Mouse (Mus musculus) urinary bladder, adult 18-20 months (tissue): ENCODE results near the gene Igsf11.

ENCODE experiments used
- DNase-seq, 2 experiments: peaks; one replicate each; pipeline ENCODE4 v3.0.0; 2022; ENCODE audit warnings: low spot score in 2 of 2, mixed read lengths in 2 of 2

The Igsf11 gene

DNA sequence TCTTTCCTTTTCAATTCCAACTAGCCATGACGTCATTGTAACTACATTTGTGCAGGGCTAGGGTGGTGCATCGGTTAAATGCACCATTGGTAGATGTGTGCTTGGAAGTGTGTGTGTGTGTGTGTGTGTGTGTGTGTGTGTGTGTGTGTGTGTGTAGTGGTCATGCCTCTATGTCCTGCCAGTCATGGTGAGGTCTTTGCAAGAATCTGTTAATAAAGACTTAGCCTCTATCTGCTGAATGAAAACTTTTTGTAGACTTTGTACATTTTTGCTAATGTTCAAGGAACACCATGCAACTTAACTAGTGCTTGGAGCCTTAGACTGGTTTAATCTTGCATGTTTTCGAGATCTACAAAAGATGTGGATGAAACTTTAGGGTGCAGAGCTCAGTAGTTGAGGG is 48.3 kb downstream of the Igsf11 start:
- no peak for DNase-seq

DNA sequence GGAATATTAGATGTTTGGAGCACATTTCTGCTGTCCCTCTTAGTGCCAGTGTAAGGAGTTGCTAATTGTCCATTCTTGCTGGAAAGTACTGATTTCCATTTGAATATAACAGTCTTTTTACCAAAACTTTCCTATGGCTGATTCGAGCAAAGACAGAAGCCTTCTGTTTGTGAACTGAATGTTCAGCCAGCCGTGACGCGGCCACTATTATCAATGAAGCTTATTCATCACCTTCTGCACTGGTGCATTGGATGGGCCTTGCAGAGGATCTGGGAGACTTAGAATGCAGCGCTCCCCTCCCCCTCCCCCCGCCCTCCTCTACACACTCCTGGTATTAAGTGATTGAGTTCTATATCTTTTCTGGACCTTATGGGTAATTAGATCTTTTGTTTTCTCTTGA is 48.8 kb downstream of the Igsf11 start:
- no peak for DNase-seq

DNA sequence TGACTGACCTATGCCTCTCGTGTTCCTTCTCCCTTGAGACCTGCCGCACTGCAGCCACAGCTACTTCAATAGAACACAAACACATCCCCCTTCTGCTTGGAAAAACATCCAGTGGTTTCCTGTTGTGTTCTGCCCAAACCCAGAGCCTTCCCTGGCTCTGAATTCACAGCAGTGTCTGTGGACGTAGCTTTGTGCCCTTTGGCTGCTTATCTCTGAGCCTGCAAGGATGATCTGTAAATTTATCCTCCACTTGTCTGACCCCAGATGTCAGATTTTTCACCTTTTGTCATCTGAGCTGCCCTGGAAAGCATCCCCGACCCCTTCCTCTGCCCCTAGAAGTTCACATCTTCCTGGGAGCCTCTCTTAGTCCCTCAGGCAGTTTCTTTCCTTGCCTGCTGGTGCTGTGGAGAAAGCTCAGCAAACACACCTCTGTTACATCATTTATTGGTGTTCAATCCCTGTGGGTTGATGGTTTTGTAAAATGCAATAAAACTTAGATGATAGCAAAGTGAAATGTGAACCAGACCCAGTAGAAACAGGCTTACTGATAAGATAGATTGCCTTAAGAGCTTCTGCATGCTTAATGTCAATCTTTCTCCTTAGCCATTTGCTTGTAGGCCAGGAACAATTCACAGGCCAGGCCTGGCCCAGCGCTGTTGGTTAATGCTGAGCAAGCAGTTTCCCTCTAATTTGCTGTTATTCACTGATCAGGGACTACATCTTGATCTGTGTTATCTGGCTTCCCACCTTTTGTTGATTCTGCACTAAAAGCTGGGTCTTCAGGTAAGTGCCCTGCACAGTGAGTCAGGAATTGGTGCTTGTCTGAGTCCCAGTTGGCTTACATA is 51.5 kb downstream of the Igsf11 start:
- no peak for DNase-seq

DNA sequence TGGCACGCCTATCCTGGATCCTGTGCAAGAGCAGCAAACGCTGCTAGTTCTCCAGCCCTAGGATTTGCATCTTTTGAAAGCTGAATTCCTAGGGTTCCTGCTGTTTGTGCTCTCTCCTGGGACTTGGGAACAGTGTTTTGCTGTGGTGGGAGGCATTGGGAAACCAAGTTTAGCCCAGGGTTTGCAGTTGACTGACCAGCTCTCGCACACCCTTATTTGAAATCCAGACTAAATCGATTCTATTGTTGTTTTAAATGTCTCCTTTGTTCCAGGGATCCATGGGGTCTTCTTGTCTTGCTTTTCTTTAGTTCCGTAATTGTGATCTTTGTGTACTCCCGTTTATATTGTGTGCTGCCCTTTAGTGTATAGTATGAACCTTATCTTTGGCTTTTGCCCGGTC is 52.6 kb downstream of the Igsf11 start:
- no peak for DNase-seq

DNA sequence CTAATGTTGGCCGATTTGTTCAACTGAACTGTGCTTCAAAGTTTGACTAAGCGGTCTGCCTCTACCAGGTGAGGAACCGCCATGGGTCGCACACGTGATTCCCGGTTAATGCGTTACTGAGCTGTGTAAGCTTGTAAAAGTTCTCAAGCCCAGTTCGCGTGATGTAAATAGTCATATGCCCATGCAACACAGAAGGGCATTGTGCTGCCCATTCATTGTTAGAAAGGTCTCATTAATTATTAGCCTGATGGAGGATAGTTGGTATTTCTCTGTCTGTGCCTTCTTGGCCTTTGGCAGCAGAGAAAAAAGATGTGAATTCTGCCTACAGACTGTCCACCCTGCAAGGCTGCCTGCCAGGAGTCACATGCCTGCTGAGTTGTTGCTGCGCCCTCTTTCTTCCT is 53.1 kb downstream of the Igsf11 start:
- DNase-seq, result no peak

DNA sequence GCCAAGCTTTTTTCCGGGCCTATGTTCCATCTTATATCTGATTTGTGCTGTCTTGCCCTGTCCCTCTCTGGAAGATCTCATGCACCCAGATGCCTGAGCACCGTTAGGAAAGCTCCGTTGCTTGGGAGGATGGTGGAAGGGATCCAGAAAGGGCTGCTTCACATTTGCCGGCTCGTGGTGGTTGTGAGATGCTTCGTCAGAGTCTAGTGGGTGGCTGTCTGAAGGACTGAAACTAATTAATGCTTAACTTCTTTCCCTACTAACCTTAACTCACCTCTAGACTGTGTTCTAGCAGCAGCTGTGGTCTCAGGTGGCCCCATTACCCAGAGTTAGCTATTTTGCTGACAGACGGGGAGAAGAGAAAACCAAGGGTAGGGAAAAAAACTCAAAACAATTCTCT is 54.0 kb downstream of the Igsf11 start:
- DNase-seq, result no peak

DNA sequence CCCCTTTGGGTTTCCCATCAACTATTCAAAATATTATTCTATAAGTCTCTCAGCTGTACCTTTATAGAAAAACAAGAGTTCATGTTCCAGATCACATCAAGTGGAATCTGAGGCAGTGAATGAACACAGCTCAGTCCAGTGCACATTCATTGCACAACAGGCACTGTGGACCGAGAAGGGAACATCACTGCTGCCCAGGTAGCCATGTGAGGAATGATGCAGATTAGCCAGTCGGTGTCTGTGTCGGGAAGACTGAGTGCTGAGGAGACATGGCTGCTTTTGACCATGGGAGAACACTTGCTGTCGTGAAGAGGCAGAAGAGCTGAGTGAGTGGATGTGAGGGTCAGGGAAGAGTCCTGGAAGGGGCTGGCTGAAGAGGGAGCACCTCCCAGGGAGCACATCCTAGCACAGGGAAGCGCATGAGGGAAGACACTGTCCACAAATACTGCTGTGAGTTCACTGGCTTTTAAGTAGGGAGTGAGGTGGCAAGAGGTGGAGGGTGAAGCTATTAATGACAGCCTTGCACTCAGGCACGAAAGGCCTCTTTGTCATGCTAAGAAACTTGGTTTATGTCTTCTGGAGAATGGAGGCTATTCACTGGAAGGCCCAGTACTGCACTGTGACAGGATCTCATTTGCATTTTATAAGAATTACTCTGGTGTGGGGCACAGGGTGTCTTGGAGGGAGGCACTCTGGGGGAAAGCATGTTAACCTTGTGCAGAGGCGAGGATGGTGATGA is 54.8 kb downstream of the Igsf11 start:
- no peak for DNase-seq

DNA sequence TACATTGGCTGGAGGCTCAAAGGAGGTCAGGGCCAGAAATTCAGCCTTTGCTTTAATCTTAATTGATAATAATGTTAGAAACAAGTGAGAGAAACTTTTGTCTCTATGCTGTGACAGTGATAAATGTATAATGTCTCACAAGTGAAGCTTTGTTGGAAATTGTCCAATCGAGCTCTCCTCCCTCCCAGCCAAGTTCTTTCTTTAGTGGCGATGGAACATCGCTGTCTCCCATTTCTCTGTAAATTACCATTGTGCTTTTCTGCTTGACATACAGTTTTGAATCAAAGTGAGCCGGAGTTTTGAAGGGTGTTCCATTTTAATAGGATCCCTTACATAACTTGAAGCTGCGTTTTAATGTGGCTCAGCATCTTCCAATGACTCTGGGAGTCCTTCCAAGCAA is 56.0 kb downstream of the Igsf11 start:
- no peak for DNase-seq

DNA sequence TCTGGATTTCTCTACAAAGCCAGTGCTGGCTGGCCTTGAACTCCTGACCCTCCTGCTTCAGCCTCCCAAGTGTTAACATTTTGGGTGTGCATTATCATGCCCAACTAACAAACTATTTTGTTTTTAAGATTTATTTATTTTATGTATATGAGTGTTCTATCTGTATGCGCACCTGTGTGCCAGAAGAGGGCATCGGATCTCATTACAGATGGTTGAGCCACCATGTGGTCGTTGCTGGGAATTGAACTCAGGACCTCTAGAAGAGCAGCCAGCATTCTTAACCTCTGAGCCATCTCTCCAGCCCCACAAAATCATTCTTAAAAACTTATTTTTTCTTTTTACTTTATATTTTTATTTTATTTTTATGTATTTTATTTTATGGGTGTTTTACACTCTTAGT is 60.4 kb downstream of the Igsf11 start:
- DNase-seq, result no peak

DNA sequence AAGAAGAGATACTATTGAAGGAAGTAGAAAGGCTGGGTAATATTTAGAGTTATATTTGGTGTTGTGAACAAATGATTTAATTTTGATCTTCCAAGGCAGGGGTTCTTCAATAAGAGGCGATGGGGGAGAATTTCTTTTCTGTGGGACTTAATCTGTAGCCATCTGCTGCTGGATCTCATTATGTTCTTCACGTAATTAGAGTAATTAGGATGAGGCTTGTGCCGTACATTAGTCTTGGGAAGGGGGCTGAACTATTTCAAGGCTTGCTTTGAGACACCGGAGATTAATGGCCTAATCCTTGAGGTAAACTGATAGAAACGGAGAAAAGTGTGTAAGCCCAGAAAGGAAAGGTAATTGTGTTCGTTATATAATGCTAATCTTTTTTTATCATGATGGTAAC is 61.4 kb downstream of the Igsf11 start:
- DNase-seq, result no peak

DNA sequence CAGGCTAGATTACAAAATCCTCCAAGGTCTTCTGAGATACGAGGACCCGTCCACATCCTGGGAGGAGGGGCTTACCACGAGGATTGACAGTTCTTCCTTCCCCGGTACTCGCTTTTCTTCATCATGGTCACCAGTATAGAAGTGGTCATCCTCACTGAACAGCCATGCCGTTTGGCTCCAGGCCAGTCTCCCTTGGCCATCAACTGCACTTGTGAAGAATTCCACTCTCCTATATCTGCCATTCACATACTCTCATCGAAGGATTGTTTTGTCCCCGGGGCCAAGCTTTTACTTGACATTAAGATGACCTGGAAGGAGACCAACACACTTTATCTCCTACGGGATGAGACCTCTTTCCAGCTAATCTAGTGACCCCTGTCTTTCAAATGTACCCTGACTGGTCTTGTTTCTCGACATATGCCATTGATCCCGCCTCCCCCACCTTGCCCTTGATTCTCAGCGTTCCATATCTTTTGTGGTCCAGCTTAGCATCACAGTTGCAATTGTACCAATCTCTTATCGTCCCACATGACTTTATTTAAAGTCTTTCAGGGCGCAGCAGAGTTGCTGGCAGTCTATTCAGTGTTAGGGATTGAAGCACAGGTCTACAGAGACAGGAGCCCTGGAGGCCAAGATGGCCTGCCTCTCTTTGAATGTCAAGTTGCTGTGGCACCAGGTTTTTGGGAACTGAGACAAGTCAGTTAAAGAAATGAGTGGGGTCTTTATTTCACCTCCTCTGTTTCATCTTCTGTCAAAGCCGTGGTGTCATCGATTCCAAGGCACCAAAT is 62.2 kb downstream of the Igsf11 start:
- no peak for DNase-seq

DNA sequence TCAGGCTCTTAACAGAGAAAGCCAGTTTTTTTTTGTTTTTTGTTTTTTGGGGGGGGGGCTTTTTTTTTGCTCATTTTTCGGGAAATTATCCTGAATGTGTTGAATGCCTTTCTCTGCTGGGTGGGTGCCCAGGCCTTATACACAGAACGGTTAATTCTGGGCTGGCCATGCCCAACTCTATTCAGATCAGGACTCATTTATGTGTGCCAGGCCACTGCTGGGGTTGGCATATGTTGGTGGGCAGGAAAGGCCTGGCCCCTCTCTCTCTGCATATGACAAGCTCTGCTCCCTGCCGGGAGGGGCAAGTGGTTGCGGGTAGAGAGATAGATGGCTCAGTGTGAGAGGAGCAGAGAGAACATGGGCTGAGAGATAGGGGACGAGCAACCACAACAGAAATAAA is 62.8 kb downstream of the Igsf11 start:
- DNase-seq, result no peak

DNA sequence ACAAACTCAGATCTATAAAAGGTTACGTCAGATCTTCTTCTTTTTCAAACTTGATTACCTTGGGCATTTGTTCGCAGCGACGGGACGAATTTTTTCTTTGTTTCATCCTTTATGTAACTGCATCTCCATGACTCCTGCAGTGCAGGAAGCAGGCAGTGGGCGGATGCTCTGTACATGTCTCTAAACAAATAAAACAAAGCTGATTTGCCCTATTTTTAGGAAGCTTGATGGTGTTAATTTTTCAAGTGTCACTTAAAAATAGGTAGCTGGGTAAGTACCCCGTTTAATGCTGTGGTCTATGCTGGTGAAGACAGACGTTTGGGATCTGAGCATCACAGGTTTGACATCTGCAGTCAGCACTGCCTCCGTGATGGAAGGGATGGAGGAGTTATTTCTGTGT is 66.3 kb downstream of the Igsf11 start:
- DNase-seq, result no peak

DNA sequence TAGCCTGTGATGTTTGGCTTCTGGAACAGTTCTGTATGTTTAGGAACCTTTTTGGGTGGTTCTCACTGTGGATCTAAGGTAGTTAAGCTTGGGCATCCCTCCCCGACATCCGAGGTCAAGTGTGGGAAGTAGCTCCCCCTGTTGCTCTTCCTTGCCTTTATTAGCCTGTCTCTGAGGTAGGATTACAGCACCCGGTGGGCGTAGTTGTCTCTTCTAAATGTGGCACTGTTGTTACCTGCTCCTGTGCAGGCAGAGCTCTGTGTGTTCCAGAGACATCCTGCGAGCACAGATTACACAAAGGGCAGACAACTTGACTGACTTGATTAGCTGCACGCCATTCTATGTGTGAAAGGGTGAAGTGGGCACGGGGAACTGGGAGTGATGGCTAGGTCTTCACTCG is 68.1 kb downstream of the Igsf11 start:
- DNase-seq, result no peak

DNA sequence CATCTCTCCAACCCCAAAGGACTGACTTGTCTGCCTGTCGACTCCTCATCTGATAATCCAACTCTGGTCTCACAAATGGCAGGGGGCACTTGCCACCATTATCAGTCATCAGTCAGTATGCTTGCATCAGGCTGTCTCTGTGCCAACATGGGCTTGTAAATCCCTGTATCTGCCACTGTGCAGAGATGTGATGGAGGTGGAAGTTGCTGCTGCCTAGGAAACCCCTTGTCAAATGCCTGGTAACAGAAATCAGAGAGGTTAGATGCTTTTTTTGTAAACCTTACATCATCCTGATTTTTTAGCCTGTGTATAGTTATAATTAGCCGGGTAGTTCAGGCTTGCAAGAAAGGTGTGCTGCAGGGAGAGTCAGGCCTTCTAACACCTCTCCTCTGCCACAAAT is 69.4 kb downstream of the Igsf11 start:
- no peak for DNase-seq

DNA sequence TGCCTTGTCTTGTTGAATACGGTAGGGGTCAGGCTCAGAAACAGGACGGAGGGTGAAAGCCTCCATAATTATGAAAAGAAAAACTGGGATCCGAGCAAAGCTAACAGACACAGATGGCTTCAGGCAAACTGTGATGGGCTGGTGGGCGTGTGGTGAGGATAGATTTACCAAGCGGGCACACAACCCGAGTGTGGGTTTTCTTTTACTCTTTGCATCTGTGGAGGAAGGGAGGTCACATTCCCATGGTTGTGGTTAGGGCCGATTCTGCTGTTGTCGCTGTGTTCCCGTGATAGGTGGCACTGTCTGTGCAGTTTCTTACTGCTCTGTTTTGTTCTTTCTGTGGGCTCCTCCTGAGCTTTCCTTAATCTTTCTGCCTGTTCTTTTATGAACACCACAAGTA is 70.2 kb downstream of the Igsf11 start:
- DNase-seq, result no peak

DNA sequence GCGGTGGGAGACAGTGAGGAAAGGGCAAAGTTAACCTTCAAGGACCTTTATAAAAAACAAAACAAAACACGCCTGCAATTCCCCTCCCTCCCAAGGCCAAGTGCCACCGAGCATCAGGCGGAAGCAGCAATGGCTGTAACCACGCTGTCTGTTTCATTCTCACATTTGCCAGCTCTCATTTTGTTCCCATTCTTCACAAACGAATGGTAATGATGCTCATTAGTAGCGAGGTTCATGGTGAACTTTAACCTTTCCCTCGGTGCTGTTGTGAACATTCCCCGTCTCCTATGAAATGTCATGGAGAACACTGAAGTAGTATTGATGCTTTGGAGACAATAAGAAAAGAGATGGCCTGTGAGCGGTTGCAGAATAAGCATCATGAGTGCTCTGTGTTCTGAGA is 74.6 kb downstream of the Igsf11 start:
- DNase-seq, result no peak

DNA sequence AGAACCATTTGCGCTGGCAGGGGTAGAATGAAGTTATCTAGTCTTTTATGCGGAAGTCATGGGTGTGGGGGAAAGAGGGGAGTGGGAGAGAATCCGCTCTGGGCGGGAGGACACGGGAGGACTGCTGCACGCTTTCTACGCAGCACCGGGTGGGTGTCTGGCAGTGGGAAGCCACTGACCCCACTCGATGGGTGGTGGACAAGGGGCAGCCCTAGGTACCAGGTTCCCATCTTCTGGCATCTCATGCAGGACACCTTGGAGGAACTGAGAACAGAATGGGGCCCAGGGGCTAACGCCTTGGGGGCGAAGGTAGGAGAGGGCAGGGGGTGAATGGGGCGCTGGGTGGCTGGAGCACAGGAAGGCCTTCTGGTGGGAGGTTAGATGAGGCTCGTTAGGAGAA is 83.7 kb downstream of the Igsf11 start:
- DNase-seq, result no peak

DNA sequence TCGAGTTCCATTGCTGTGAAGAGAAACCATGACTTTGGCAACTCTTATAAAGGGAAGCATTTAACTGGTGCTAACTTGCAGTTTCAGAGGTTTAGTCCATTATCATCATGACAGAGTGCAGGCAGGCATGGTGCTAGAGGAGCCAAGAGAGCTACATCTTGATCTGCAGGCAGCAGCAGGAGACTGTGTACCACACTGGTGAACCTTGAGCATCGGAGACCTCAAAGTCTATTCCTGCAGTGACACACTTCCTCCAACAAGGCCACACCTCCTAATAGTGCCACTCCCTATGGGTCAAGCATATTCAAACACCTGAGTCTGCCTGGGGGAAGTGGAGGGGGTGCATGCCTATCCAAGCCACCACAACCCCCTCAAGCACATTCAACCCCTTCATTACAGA is 86.1 kb downstream of the Igsf11 start:
- DNase-seq, result no peak

DNA sequence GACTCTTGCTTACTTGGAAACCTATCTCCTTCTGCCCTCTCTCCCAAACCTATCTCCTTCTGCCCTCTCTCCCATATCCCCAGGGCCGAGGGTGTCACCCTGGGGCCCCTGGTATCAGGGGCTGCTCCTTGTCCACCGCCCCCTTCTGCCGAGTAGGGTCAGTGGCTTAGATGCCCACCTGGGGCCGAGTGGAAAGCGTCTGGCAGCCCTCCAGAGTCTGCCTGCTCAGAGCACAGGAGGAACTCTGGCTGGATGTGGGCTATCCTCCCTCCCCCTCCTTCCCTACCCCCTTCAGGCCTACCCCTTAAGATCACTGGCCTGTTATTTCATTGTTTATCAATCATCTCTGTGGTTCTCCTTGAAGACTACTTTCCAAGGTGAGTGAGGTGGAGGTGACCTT is 88.1 kb downstream of the Igsf11 start:
- no peak for DNase-seq

DNA sequence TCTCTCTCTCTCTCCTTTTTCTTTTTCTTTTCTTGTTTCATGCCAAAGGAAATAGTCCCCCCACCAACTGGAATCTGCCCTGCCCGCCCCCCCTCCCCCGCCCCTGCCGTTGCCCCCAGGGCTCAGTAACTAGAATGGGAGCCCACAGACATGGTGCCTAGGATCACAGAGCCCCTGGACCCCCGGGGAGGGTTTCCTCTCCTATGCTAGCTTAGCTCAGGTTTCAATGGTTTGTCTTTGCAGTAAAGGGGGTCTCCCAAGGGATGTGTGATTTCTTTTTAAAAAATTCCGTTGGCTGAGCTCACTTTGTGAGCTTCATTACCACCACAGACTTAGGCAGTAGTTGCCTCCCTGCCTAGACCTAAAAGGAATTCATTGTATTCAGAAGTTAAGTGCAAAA is 89.6 kb downstream of the Igsf11 start:
- no peak for DNase-seq

DNA sequence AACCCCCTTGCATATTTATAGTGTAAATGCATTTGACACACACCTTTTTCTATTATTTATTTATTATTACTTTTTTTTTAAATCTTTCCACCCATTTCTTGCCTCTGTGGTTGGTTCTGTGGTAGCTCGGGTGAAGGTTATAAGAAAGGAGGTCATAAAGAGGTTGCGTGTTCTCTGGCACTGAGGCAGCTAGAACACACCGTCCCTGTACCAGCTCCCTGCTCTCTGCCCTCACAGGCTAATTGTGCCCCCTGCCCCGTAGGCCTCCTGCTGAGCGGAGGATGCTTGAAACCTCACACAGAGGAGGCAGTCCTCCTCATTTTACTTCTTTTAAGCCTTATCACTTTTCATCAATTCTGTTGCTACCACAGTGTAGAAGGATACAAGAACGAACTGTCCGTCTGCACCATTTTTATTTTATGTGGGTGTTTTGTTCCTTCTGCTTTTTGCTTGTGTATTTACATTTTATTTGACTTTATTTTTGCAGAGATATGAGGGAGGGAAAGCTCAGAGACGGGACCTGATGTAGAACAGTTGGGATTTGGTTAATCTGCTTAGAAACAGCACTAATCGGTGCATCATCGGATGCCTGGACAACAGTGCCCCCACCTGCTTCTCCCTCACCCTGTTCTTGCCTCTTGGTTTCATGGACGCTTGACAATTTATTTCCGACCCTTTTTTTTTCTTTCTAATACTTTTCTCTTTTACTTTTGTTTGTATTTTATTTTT is 90.2 kb downstream of the Igsf11 start:
- no peak for DNase-seq
